Mouse (Mus musculus) frontal cortex, postnatal 36 days (tissue): ENCODE measurements around the gene Pnrc2.

ENCODE experiments used
- DNase-seq, 2 experiments: peaks; one replicate each; pipeline ENCODE4 v3.0.0; 2022; ENCODE audit warnings: low spot score in 2 of 2

Gene Pnrc2

GRCm38 (mm10) chr4:135823298-135823697 is 50.4 kb downstream of the Pnrc2 start:
- DNase-seq: no peak

- no peak for DNase-seq
Measured at GRCm38 (mm10) chr4:135821772-135822171, 51.9 kb downstream of the Pnrc2 start.
